Mouse (Mus musculus): ENCODE results near the gene Tex29. TPM values are rescaled to one million over a fixed set of nuclear protein-coding genes. Genes with fewer than 3 reads are reported as not detected.
A peak's percentile ranks its signal among the peaks of the same experiment; 100 is the strongest.

Tex29 gene
- polyA plus RNA-seq, 1 experiment from 2014 or later: 0.59 TPM

- no peak overlapping the region for H3K4me3 ChIP-seq
- whole genome bisulfite sequencing: 90% methylated on average over 7 of the region's 7 CpGs
- peaks cover 98% of the 10 kb centered on the region for H3K36me3 ChIP-seq
- no peaks in the 10 kb centered on the region for H3K27me3 ChIP-seq
- H3K4me1 ChIP-seq: no peaks in the 10 kb centered on the region
- H3K9ac ChIP-seq (replicated peaks): no peak overlapping the region
- ATAC-seq (replicated peaks): no peak
- no peaks in the 10 kb centered on the region for H3K9me3 ChIP-seq
- H3K4me2 ChIP-seq (replicated peaks): no peak overlapping the region
- H3K27ac ChIP-seq (replicated peaks): no peak overlapping the region
Observed at GRCm38 (mm10) chr8:11813801-11814200, 26.5 kb upstream of the Tex29 start.

- 84% methylated on average over 7 of the region's 7 CpGs for WGBS
- ATAC-seq (replicated peaks): no peak
- peaks cover 98% of the 10 kb centered on the region for H3K36me3 ChIP-seq
Observed at GRCm38 (mm10) chr8:11815206-11815605, 25.1 kb upstream of the Tex29 start.

GRCm38 (mm10) chr8:11820136-11820535 is 20.1 kb upstream of the Tex29 start:
- 92% methylated on average over 5 of the region's 5 CpGs for WGBS
- no peak overlapping the region for H3K27ac ChIP-seq (replicated peaks)
- H3K27me3 ChIP-seq: no peaks in the 10 kb centered on the region
- H3K9me3 ChIP-seq: no peaks in the 10 kb centered on the region
- no peak overlapping the region for H3K9ac ChIP-seq (replicated peaks)
- peaks cover 90% of the 10 kb centered on the region for H3K36me3 ChIP-seq
- no peak overlapping the region for H3K4me2 ChIP-seq (replicated peaks)
- 0 out of 2 replicates have a peak, but pooled peaks have one; percentile 18 for ATAC-seq (replicated peaks)
- H3K4me3 ChIP-seq: no peak overlapping the region
- H3K4me1 ChIP-seq: no peaks in the 10 kb centered on the region

More at GRCm38 (mm10) chr8:11815206-11815605, 25.1 kb upstream of the Tex29 start:
- H3K4me2 ChIP-seq (replicated peaks): no peak overlapping the region
- H3K9me3 ChIP-seq: no peaks in the 10 kb centered on the region
- no peaks in the 10 kb centered on the region for H3K27me3 ChIP-seq
- H3K4me3 ChIP-seq: no peak overlapping the region
- no peak overlapping the region for H3K27ac ChIP-seq (replicated peaks)
- no peaks in the 10 kb centered on the region for H3K4me1 ChIP-seq
- no peak overlapping the region for H3K9ac ChIP-seq (replicated peaks)

GRCm38 (mm10) chr8:11820568-11820967 is 19.7 kb upstream of the Tex29 start:
- Histone ChIP-seq H3K4me1 (no peaks in the 10 kb centered on the region), H3K27me3 (no peaks in the 10 kb centered on the region), H3K9me3 (no peaks in the 10 kb centered on the region), H3K27ac (replicated peaks) (no peak overlapping the region), H3K9ac (replicated peaks) (no peak overlapping the region), H3K4me2 (replicated peaks) (no peak overlapping the region), H3K4me3 (no peak overlapping the region), H3K36me3 (peaks cover 89% of the 10 kb centered on the region)
- WGBS: 78% methylated on average over 5 of the region's 5 CpGs
- no peak for ATAC-seq (replicated peaks)

- ATAC-seq (replicated peaks): no peak
- no peak overlapping the region for H3K9ac ChIP-seq (replicated peaks)
- no peaks in the 10 kb centered on the region for H3K27me3 ChIP-seq
- no peaks in the 10 kb centered on the region for H3K9me3 ChIP-seq
- H3K4me2 ChIP-seq (replicated peaks): no peak overlapping the region
- WGBS: 96% methylated on average over 14 of the region's 14 CpGs
- 0 out of 2 replicates have a peak, but pooled peaks cover 2% of the 10 kb centered on the region for H3K4me1 ChIP-seq
- H3K36me3 ChIP-seq: peaks cover 84% of the 10 kb centered on the region
- H3K27ac ChIP-seq (replicated peaks): no peak overlapping the region
- no peak overlapping the region for H3K4me3 ChIP-seq
Observed at GRCm38 (mm10) chr8:11821451-11822206, 18.6 kb upstream of the Tex29 start.

- Histone ChIP-seq H3K9me3 (no peaks in the 10 kb centered on the region), H3K9ac (replicated peaks) (no peak overlapping the region), H3K27me3 (no peaks in the 10 kb centered on the region), H3K4me2 (replicated peaks) (no peak overlapping the region), H3K36me3 (peaks cover 76% of the 10 kb centered on the region), H3K4me1 (peaks cover 11% of the 10 kb centered on the region), H3K4me3 (no peak overlapping the region), H3K27ac (replicated peaks) (no peak overlapping the region)
- 85% methylated on average over 9 of the region's 9 CpGs for WGBS
- no peak for ATAC-seq (replicated peaks)
Observed at GRCm38 (mm10) chr8:11822550-11823060, 17.7 kb upstream of the Tex29 start.

GRCm38 (mm10) chr8:11825756-11826155 is 14.5 kb upstream of the Tex29 start:
- H3K4me1 ChIP-seq: peaks cover 35% of the 10 kb centered on the region
- H3K9ac ChIP-seq (replicated peaks): no peak overlapping the region
- no peak overlapping the region for H3K4me2 ChIP-seq (replicated peaks)
- H3K4me3 ChIP-seq: no peak overlapping the region
- no peaks in the 10 kb centered on the region for H3K9me3 ChIP-seq
- no peaks in the 10 kb centered on the region for H3K27me3 ChIP-seq
- ATAC-seq (replicated peaks): no peak
- WGBS: 72% methylated on average over 3 of the region's 3 CpGs
- H3K27ac ChIP-seq (replicated peaks): no peak overlapping the region
- peaks cover 47% of the 10 kb centered on the region for H3K36me3 ChIP-seq

- H3K27ac ChIP-seq (replicated peaks): peak overlapping the region; percentile 6; the same call in 1 of the 2 replicates
Observed at GRCm38 (mm10) chr8:11827312-11827711, 13.0 kb upstream of the Tex29 start.

GRCm38 (mm10) chr8:11830214-11831046 is 9.8 kb upstream of the Tex29 start:
- H3K27me3 ChIP-seq: no peaks in the 10 kb centered on the region
- peak overlapping the region; percentile 77 for H3K27ac ChIP-seq (replicated peaks)
- H3K4me1 ChIP-seq: peaks cover 36% of the 10 kb centered on the region
- WGBS: 43% methylated on average over 16 of the region's 16 CpGs
- no peak overlapping the region for H3K4me3 ChIP-seq
- no peak overlapping the region for H3K4me2 ChIP-seq (replicated peaks)
- H3K9me3 ChIP-seq: no peaks in the 10 kb centered on the region
- H3K36me3 ChIP-seq: peaks cover 43% of the 10 kb centered on the region
- ATAC-seq (replicated peaks): peak; percentile 55; the same call in 1 of the 2 replicates
- no peak overlapping the region for H3K9ac ChIP-seq (replicated peaks)

More at GRCm38 (mm10) chr8:11827312-11827711, 13.0 kb upstream of the Tex29 start:
- Histone ChIP-seq H3K9me3 (no peaks in the 10 kb centered on the region), H3K36me3 (peaks cover 40% of the 10 kb centered on the region), H3K4me1 (peaks cover 36% of the 10 kb centered on the region), H3K4me3 (no peak overlapping the region), H3K4me2 (replicated peaks) (no peak overlapping the region), H3K27me3 (no peaks in the 10 kb centered on the region), H3K9ac (replicated peaks) (no peak overlapping the region)
- no peak for ATAC-seq (replicated peaks)
- 27% methylated on average over 3 of the region's 3 CpGs for WGBS

GRCm38 (mm10) chr8:11831174-11831573 is 9.1 kb upstream of the Tex29 start:
- H3K9ac ChIP-seq (replicated peaks): no peak overlapping the region
- peaks cover 36% of the 10 kb centered on the region for H3K4me1 ChIP-seq
- H3K36me3 ChIP-seq: peaks cover 43% of the 10 kb centered on the region
- no peak overlapping the region for H3K4me3 ChIP-seq
- H3K27me3 ChIP-seq: no peaks in the 10 kb centered on the region
- peak overlapping the region; percentile 77 for H3K27ac ChIP-seq (replicated peaks)
- H3K4me2 ChIP-seq (replicated peaks): no peak overlapping the region
- ATAC-seq (replicated peaks): no peak
- no peaks in the 10 kb centered on the region for H3K9me3 ChIP-seq
- WGBS: 85% methylated on average over 10 of the region's 10 CpGs

- Histone ChIP-seq H3K27me3 (no peaks in the 10 kb centered on the region), H3K9ac (replicated peaks) (no peak overlapping the region), H3K36me3 (peaks cover 39% of the 10 kb centered on the region), H3K4me1 (peaks cover 33% of the 10 kb centered on the region), H3K4me3 (no peak overlapping the region), H3K27ac (replicated peaks) (no peak overlapping the region), H3K4me2 (replicated peaks) (no peak overlapping the region), H3K9me3 (no peaks in the 10 kb centered on the region)
- ATAC-seq (replicated peaks): no peak
- WGBS: 89% methylated on average over 5 of the region's 5 CpGs
Observed at GRCm38 (mm10) chr8:11831939-11832338, 8.3 kb upstream of the Tex29 start.

- H3K9ac ChIP-seq (replicated peaks): no peak overlapping the region
- no peaks in the 10 kb centered on the region for H3K9me3 ChIP-seq
- 96% methylated on average over 4 of the region's 4 CpGs for WGBS
- H3K27me3 ChIP-seq: no peaks in the 10 kb centered on the region
- H3K36me3 ChIP-seq: peaks cover 39% of the 10 kb centered on the region
- H3K4me1 ChIP-seq: peaks cover 20% of the 10 kb centered on the region
- H3K27ac ChIP-seq (replicated peaks): no peak overlapping the region
- no peak overlapping the region for H3K4me2 ChIP-seq (replicated peaks)
- ATAC-seq (replicated peaks): no peak
- H3K4me3 ChIP-seq: no peak overlapping the region
Observed at GRCm38 (mm10) chr8:11833157-11833556, 7.1 kb upstream of the Tex29 start.

All from forebrain, embryonic 15.5 days (tissue).